Mouse (Mus musculus) adrenal gland, postnatal 10 days (tissue): Measurements from ENCODE around the gene Slc2a9. TPM values are rescaled to one million over a fixed set of nuclear protein-coding genes. Genes with fewer than 3 reads are reported as not detected.

Experiments used
- DNase-seq: peaks from one replicate; pipeline ENCODE4 v3.0.0; 2021; ENCODE audit warnings: mixed read lengths
- long read RNA-seq, 2 experiments: library from polyadenylated mRNA; stranded (forward); transcript quantifications; one replicate each; pipeline ENCODE4 v2.0.0; 2021
- total RNA-seq, 2 experiments: library from RNA; stranded (reverse); gene quantifications; 2 replicates each; pipeline ENCODE4 v1.2.3; 2021

Gene Slc2a9
- total RNA-seq, result 10 to 100 TPM; 10.6 to 11.1 TPM
- long read RNA-seq, experiment 1, partial matches to known transcripts, result 2 of 10 reads
- long read RNA-seq, experiment 1, other reads (novel, unspliced or antisense), result 7 of 10 reads
- long read RNA-seq, experiment 2, partial matches to known transcripts, result 0 of 2 reads
- long read RNA-seq, experiment 2, other reads (novel, unspliced or antisense), result 1 of 2 reads

GRCm38 (mm10) chr5:38502992-38503391, at the start of gene Slc2a9:
Slc2a9 (minus strand) TSS chr5:38503143.
- no peak for DNase-seq

GRCm38 (mm10) chr5:38552615-38553014, 49.7 kb upstream of the Slc2a9 start:
- no peak for DNase-seq

GRCm38 (mm10) chr5:38550221-38550768, 47.4 kb upstream of the Slc2a9 start:
- DNase-seq, result no peak

GRCm38 (mm10) chr5:38549461-38549909, 46.5 kb upstream of the Slc2a9 start:
- DNase-seq, result no peak

- no peak for DNase-seq
Observed at GRCm38 (mm10) chr5:38547375-38547774, 44.4 kb upstream of the Slc2a9 start.

- no peak for DNase-seq
Observed at GRCm38 (mm10) chr5:38544423-38545415, 41.8 kb upstream of the Slc2a9 start.

- DNase-seq, result peak; percentile 40
Observed at GRCm38 (mm10) chr5:38543496-38544217, 40.7 kb upstream of the Slc2a9 start.

- DNase-seq, result no peak
Observed at GRCm38 (mm10) chr5:38541728-38542127, 38.8 kb upstream of the Slc2a9 start.

GRCm38 (mm10) chr5:38540898-38541297, 38.0 kb upstream of the Slc2a9 start:
- DNase-seq, result no peak

GRCm38 (mm10) chr5:38538508-38538907, 35.6 kb upstream of the Slc2a9 start:
- no peak for DNase-seq

GRCm38 (mm10) chr5:38537845-38538244, 34.9 kb upstream of the Slc2a9 start:
- DNase-seq, result no peak

- no peak for DNase-seq
Observed at GRCm38 (mm10) chr5:38536822-38537221, 33.9 kb upstream of the Slc2a9 start.

- peak; percentile 39 for DNase-seq
Observed at GRCm38 (mm10) chr5:38532084-38532483, 29.1 kb upstream of the Slc2a9 start.

- no peak for DNase-seq
Observed at GRCm38 (mm10) chr5:38529724-38530428, 26.9 kb upstream of the Slc2a9 start.

GRCm38 (mm10) chr5:38522977-38523376, 20.0 kb upstream of the Slc2a9 start:
- no peak for DNase-seq

GRCm38 (mm10) chr5:38520838-38521237, 17.9 kb upstream of the Slc2a9 start:
- no peak for DNase-seq

- peak; percentile 48 for DNase-seq
Observed at GRCm38 (mm10) chr5:38516267-38516666, 13.3 kb upstream of the Slc2a9 start.

GRCm38 (mm10) chr5:38512991-38513390, 10.0 kb upstream of the Slc2a9 start:
- DNase-seq, result no peak

GRCm38 (mm10) chr5:38509568-38509967, 6.6 kb upstream of the Slc2a9 start:
- DNase-seq, result no peak

- no peak for DNase-seq
Observed at GRCm38 (mm10) chr5:38505435-38505765, 2.5 kb upstream of the Slc2a9 start.

- DNase-seq, result no peak
Observed at GRCm38 (mm10) chr5:38504747-38505434, 1.9 kb upstream of the Slc2a9 start.
